Mouse (Mus musculus) frontal cortex, postnatal 36 days (tissue): ENCODE measurements around the gene Ece1.

ENCODE experiments used
- DNase-seq, 2 experiments: peaks; one replicate each; pipeline ENCODE4 v3.0.0; 2022; ENCODE audit warnings: low spot score in 2 of 2

Gene Ece1

DNA sequence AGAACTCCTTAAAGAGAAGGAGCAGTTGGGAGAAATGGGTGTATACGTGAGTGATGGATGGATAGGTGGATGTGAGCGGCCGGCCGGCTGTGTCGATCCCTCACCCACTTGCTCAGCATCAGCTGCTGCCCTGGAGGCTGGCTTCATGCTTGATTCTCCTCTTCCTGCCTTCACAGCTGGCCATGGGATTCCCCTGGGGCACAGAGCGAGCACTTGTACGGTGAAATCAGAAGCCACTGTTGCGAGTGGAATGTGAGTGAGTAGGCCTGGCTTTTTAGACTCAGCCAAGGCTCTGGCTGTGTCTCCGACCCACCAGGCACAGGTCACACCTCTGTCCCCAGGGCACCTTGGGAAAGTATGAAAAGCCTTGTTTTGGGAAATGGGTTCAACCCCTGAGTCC is 20.6 kb downstream of the Ece1 start:
- DNase-seq = no peak

DNA sequence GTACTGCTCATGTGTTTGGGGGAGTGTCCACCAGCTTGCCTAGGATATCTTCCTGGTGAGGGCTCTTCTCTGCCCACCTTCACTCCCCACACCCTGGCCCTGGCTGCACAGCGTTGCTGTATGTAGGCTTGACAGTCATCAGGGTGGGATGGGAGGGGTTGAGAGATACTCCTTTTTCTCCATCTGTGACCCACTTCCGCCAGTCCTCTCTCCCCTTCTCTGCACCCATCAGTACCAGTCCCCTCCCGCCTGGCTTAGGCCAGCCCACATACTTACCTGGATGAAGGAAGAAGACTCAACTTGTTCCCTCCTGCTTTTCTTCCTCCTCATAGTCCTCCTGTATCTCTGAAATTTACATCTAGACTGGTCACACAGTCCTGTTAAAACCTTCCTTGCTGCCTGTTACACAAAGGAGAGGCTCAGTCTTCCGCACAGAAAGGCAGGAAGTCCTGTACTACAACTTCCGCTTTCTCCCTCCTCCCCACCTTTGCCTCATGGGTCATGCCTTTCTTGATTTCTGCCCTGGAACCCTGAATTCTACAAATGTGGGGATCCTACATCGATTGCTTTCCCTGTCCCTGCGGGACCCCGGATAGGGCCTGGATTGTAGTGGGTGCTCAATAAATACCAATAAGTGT is 21.6 kb downstream of the Ece1 start:
- DNase-seq = no peak

- no peak for DNase-seq
These were observed 25.4 kb downstream of the Ece1 start for GRCm38 (mm10) chr4:137887337-137887992.

DNA sequence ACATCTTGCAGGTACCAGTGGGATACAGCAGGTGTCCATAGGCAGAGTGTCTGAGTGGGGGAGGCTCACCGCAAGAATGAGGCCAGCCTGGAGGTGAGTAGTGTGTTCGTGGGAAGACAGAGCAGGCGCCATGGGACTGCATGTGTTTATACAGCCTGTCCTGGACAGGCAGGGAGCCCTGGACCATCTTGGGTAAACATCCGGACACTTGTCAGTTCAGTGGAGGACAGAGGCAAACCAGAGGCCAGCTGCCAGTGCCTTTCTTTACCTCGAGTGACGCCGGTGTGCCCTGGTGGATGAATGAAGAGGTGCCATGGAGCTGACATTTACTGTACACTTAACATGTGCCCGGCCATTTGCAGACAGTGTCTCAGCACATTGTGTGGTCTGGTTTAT is 26.0 kb downstream of the Ece1 start:
- DNase-seq = no peak

GRCm38 (mm10) chr4:137890596-137890995 is 28.6 kb downstream of the Ece1 start:
- DNase-seq = no peak

GRCm38 (mm10) chr4:137891553-137892145 is 29.6 kb downstream of the Ece1 start:
- peak in 1 of 2 experiments; percentile 55 for DNase-seq

GRCm38 (mm10) chr4:137892713-137893242 is 30.7 kb downstream of the Ece1 start:
- no peak for DNase-seq

DNA sequence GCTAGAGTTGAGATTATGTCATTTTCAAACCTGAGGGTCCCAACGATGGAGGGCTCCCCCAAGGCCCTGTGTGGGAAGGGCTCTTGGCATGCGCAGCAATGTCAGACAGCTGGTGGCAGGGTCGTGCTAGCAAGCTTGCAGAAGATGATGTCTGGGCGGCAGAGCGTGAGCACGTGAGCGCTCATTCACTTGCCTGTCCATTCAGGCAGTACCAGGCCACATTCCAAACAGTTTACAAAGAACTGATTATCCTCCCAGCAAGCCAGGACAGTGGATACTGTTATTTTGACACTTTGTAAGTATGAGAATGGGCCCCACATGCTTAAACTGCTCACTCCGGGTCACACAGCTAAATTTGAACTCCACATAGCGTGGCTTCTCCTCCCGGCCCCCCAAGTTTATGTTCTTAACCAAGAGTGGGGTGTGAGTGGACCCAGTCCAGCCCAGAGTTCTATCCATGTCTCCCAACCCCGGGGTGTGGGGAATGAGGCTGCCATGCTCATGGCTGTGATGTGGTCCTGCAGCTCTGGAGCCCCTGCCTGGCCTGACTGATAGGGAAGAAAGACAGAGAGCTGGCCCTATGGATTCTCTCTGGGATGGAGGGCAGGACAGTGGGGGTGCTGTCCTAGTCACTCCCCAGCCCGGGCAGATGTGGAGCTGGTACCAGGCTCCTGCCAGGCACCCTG is 34.7 kb downstream of the Ece1 start:
- DNase-seq = peak in 1 of 2 experiments; percentile 45

DNA sequence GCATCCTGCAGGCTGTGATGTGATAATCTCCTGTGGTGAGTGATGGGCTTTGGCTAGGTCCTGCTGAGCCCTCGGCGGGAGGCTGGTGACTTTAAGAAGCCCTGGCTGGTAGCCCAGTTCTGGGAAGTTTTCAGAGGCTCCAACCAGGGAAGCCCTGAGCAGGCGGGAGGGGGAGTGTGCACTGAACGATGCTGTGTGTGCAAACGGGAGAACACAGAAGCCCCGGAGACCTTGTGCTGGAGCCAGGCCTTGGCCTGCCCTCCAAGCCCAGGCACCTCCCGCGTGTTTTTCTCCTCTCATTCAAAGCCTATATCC is 35.2 kb downstream of the Ece1 start:
- DNase-seq = peak; percentile 56 to 72

DNA sequence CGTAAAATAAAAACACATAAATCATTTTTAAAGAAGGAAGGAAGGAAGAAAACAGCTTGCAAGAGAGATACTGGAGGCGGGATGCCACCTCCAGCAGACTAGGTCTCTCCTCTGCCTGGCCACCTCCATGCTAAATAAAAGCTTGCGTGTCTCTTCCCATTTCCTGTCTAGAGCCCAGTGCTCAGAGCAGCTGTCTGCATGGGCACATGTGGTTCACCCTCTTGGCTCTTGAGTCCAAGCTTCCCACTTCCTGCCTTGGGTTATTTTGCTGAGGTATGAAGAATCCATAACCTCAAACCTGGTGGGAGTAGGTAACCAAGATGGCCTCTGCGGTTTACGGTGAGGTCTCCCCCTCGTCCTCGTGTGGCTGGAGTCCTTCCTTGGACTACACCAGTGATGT is 36.5 kb downstream of the Ece1 start:
- DNase-seq = no peak

- DNase-seq = no peak
These were observed 40.2 kb downstream of the Ece1 start for GRCm38 (mm10) chr4:137902268-137902667.

DNA sequence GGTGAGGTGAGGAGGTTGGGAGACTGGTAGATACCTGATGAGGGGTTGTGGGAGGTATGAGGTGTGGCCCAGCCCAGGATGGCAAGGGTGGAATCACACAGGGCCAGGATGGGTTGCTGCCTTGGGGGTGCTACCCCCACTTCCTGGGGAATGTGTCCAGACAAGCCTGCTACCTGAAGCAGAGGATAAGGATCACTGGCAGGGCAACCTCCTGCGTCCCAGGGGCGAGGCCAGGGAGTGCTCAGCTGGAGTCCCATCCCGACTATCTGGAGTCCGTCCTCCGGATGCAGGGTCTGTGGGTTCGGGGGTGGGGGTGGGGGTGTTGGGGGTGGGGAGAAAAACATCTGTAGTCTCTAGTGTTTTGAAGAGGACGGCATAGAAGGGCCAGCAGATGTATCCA is 40.8 kb downstream of the Ece1 start:
- DNase-seq = no peak

DNA sequence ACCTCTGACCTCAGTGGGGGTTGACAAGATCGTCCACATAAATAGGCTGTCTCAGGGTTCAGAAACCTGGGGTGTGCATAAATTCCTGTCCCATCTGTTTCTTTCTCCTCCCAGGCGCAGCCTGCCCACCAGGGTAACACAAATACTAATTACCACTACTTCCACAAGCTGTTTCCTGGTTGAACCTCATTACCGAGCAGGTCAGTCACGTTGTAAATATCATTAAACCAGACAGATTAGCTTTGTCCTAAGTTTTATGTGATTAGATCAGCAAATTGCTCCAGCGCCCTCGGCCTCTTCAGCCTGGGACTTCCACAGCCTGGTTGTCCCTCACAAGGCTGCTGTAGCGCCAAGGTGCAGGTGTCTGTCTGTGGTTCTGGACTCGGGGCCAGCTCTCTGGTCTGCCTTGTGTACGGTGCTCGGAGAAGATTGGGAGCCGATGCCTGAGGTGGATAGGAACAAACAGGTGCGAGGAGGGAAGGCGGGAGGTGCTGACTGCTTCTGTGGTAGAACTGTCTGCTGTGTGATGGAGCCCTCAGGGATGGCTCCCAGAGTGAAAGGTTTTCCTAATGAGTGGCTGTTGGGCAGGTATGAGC is 43.0 kb downstream of the Ece1 start:
- no peak for DNase-seq

DNA sequence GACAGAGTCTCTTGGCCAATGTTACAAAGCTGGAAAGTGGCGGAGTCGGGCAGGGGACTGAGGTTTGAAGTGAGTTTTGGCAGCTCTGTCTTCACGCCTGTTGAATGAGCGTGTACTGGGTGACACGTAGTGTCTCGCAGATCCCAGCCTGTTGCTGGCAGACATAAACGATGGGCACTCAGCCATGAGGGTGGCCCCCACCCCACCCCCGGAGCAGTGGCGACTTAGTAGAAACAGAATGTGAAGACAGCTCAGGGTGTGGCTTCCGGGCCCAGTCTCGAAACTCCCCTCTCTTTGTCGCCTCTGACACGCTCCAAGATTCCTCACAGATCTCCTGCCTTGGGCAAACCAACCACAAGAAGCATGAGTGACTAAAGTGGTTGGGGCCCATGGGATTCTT is 45.9 kb downstream of the Ece1 start:
- DNase-seq = no peak

GRCm38 (mm10) chr4:137908489-137908888 is 46.5 kb downstream of the Ece1 start:
- no peak for DNase-seq

GRCm38 (mm10) chr4:137908915-137909314 is 46.9 kb downstream of the Ece1 start:
- DNase-seq = no peak

- DNase-seq = no peak
These were observed 47.4 kb downstream of the Ece1 start for GRCm38 (mm10) chr4:137909471-137909870.

DNA sequence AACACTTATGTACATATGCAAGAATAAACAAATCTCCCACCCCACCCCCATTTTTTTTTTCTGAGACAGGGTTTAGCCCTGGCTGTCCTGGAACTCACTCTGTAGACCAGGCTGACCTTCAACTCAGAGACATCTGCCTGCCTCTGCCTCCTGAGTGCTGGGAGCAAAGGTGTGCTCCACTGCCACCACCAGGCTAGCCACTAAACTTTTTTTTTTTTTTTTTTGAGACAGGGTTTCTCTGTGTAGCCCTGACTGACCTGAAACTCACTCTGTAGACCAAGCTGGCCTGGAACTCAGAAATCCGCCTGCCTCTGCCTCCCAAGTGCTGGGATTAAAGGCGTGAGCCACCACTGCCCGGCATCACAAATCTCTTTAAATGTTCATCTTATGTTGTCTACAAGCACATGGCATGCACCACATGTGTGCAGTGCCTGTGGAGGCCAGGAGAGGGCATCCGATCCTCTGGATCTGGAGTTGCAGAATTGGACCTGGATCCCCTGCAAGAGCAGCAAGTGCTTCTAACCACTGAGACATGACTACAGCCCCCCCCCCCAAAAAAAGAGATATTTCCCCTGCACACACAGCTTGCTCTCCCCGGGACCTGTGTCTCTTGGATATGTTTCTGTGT is 48.5 kb downstream of the Ece1 start:
- DNase-seq = peak in 1 of 2 experiments; percentile 21

- no peak for DNase-seq
These were observed 49.6 kb downstream of the Ece1 start for GRCm38 (mm10) chr4:137911657-137912056.

- no peak for DNase-seq
These were observed 50.8 kb downstream of the Ece1 start for GRCm38 (mm10) chr4:137912768-137913305.

- DNase-seq = peak in 1 of 2 experiments; percentile 25
These were observed 51.5 kb downstream of the Ece1 start for GRCm38 (mm10) chr4:137913321-137914057.
